Mouse (Mus musculus) B cell, adult 2 months (primary cell): ENCODE measurements around the gene Hypm.

ENCODE experiments used
- DNase-seq, 2 experiments: peaks; one replicate each; pipeline ENCODE4 v3.0.0; 2022

Hypm gene

DNA sequence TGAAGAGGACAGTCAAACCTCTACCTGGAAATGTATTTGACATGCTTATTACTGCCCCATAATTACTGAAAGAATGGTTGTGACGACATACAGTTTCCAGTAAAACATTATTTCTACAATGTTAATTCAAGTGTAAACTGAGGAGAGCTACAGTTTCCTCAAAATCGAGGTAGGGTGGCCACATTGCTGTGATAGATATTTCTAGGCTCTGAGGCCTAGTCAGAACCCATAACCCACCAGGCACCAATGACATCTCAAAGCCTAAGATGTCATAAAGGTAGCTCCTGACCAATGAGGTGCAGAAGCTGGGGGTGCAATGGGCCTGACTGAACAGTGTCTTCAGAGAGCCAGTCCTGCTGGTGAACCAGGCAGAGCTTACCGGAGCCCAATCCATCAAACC lies at the start of gene Hypm:
Gene Hypm, plus strand, starts transcription at position 301 of the 400 bp plus-strand sequence.
- DNase-seq, result no peak

DNA sequence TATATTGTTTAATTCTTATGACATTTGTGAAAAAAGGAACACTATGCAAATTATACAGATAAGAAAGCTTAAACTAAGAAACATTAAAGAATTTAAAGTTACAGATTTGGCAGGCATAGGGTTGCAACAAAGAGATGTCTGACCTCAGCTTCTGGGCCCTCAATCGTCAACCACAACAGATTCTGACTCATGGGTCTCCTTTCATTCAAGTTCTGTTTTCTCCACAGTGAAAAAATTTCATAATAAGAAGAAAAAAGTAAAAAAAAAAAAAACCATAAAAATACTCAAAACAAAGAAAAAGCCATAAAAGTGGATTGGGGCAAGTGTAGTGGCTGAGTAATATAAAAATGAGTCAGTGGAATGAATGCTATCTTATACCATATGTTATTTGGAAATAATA lies 36.6 kb upstream of the Hypm start:
- no peak for DNase-seq

DNA sequence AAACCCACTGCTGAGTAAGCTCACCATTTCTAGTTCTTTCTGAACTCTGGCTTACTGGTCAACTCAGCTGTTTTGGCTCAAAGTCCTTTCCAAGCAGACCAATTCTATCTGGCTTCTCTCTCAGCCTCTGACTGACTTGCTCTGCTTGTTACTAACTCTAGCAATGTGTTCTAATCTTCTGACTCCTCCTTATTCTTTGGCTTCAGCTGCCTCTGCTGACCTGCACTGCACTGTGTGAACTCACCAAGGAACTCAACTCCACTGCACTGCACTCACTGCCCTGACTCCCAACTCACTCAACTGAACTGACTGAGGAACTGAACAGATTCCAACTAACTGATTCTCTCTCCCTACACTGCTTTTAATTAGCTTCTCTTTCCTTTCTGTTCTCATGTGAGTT lies 34.3 kb upstream of the Hypm start:
- no peak for DNase-seq

DNA sequence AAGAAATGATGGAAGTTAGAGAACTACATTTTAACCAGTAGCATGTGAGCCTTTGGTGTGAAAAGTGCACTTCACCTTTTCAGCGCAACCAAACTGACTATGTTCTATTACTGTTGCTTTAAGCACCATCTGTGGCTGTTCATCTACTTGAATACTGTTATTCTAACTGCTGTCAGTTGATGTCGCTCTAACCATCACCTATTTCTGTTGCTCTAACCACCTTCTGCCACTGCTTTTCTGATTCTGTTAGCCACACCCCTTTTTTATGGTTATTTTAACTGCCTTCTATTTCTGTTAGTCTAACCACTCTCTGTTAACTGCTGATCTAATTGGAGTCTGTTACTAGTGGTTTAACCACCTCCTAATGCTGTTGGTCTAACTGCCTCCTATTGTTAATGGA lies 11.9 kb upstream of the Hypm start:
- DNase-seq, result no peak

DNA sequence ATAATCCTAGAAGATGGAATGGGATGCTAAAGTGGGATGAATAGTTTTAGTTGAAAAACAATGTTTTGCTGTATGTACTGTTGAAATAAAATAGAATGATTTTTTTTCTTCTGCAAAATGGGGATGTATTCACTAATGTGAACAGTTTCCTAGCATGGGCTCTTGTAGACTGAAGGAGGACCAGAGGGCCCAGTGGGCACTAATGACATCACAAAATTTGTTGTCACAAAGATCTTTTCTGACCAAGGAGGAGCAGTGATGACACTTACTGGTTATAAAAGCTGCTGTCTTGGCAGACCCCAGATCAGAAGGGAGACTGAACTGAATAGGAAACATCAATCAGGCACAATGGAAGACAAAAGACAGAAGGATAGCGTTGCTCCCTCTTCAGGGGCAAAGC lies 2.7 kb downstream of the Hypm start, which contains the start of gene H2al3:
Gene H2al3, plus strand, starts transcription at position 301 of the 400 bp plus-strand sequence.
- DNase-seq, result no peak

DNA sequence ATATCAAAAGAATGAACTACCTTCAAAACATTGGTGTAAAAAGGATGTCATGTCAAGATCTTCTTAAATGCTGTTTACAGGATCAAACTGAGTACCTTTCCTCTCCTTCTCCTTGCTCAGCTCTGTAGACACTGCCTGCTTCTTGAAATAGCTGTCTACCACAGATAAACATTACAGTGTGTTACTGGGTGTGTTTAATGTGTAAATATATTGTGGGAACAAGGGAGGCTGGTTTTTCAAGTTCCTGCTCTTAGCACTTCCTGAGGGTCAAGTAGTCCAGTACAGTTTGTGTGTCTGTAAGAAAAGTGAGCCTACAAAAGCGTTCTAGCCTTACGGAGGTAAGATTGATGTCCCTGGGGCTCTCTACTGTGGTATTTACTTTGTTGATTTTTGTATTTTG lies 15.1 kb downstream of the Hypm start:
- no peak for DNase-seq

DNA sequence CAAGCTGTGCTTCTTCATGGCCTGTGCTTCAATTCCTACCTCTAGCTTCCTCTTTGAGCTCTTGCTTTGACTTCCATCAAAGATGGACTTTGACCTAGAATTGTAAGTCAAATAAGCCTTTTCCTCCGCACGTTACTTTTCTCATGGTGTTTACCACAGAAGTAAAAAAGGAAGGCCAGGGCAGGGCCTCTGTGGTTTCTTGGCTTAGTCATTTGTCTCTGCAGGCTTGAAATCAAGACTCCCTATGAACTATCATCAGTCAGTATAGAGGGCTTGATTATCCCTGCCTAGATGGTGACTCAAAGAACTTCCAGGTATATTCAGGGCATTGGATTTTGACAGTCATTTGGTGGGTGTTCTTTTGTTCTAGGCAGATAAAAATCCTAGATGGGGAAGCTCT lies 28.8 kb downstream of the Hypm start:
- DNase-seq, result no peak

DNA sequence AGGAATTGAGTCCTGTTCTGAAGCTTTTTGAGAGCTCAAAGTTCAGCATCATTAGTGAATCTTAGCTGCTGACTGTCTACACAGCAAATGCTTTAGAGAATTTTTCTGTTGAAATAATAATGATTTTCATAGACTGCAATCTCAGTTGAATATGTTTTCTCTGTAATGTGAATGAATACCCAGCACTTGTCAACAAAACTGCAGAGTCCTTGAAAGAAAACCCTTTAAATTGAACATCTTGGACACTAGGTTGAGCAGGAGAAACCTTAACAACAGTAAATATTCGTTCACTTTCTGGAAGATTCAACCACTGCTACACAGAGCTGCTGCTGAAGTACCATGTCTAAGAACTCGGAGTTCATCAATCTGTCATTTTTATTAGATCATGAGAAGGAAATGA lies 38.6 kb downstream of the Hypm start, which contains the start of gene Sytl5:
Gene Sytl5, plus strand, starts transcription at position 301 of the 400 bp plus-strand sequence.
- DNase-seq, result no peak
